Mouse (Mus musculus): ENCODE results near the gene Cd27.

The Cd27 gene

GRCm38 (mm10) chr6:125213129-125213528 is 23.7 kb downstream of the Cd27 start:
- DNase-seq = no peak

GRCm38 (mm10) chr6:125212621-125213020 is 24.2 kb downstream of the Cd27 start:
- no peak for DNase-seq

- DNase-seq = no peak
Measured at GRCm38 (mm10) chr6:125210436-125210835, 26.4 kb downstream of the Cd27 start.

GRCm38 (mm10) chr6:125197166-125197565 is 39.6 kb downstream of the Cd27 start:
- DNase-seq = no peak

- no peak for DNase-seq
Measured at GRCm38 (mm10) chr6:125196301-125196700, 40.5 kb downstream of the Cd27 start.

GRCm38 (mm10) chr6:125195541-125196075 is 41.2 kb downstream of the Cd27 start:
- DNase-seq = no peak

- DNase-seq = no peak
Measured at GRCm38 (mm10) chr6:125193390-125193789, 43.4 kb downstream of the Cd27 start.

GRCm38 (mm10) chr6:125192841-125193240 is 44.0 kb downstream of the Cd27 start:
- DNase-seq = no peak

- peak; percentile 91 for DNase-seq
Measured at GRCm38 (mm10) chr6:125192016-125192714, 44.6 kb downstream of the Cd27 start.

- peak; percentile 97 for DNase-seq
Measured at GRCm38 (mm10) chr6:125191332-125192015, 45.3 kb downstream of the Cd27 start, which contains the start of the genes Ncapd2 and Mrpl51. Gene Ncapd2 (minus strand): TSS chr6:125191701. Gene Mrpl51 (plus strand): TSS chr6:125191801.

GRCm38 (mm10) chr6:125190816-125191215 is 46.0 kb downstream of the Cd27 start:
- DNase-seq = no peak

- no peak for DNase-seq
Measured at GRCm38 (mm10) chr6:125186203-125186602, 50.6 kb downstream of the Cd27 start.
